Mouse (Mus musculus) ES-E14 (cell line): ENCODE data around the gene Fkbp8.

Source experiments
- MAFK ChIP-seq: IDR thresholded peaks from 2 replicates; pipeline ENCODE4 v1.6.1; 2014; ENCODE audit warnings: mild to moderate bottlenecking, low read depth, low read length, inconsistent platforms; ENCODE audit not compliant: insufficient read depth
- ZC3H11A ChIP-seq: IDR thresholded peaks from 2 replicates; pipeline ENCODE4 v1.6.1; 2012; ENCODE audit warnings: low read depth, mild to moderate bottlenecking, inconsistent platforms, low read length, borderline replicate concordance

- TF ChIP-seq MAFK (no peak), ZC3H11A (no peak)
These were observed 56.2 kb downstream of the Fkbp8 start for GRCm38 (mm10) chr8:70583476-70584387.
